In the genomic region with DNA sequence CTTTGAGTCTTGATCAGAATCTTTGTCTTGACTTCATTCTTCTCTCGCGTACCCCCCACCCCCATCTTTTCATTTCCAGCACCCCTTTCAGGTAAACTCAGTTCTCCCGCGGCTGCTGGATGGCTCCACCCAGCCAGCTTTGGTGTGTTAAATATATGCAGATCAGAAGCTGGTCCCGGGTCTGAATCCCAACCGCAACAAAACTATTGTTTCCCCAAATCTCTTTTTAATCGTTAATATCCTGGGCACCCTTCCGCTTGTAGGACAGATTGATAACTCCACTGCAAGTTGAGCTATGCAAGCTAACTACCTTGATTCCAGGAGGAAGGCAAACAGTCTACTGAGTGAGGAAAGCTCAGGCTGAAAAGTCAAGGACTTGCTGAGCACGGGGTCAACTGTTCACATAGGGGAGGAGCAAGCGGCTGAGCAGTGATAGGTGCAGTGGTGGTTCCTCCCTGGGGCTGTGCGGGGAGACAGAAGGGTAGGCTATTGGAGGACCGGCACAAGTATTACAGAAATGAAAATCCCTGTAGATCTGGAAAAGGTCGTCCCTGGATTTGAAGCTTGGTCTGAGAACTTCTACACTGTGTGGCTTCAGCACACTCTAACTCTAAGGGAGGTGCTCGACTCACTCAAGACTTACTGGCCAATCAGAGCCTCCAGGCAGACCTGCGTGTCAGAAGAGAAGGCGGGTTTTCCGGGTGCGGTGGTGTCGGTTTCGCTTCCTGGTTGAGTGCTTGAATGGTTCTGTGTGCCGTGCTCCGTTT, we compare ENCODE assay signal across 8 mouse cellular contexts. TPM values are rescaled to one million over a fixed set of nuclear protein-coding genes. Genes with fewer than 3 reads are reported as not detected.
DNase-seq lines count a peak whose midpoint lies in the region; ATAC-seq lines count a peak whose summit lies in the region.

A gene (plus strand): TSS at position 700 of the 767 bp plus-strand sequence.

- intact Hi-C loops in gastrocnemius, postnatal 14 days (cut with DNase I; ENCODE audit: low total_unique reads) = no loop called here
- intact Hi-C loops in left cerebral cortex, postnatal 10 days (cut with DNase I) = no loop called here

- DNase-seq in adrenal gland, adult (ENCODE audit: inconsistent age in 2 of 2, low spot score in 1 of 2) = peak; percentile 92 to 97
- DNase-seq in embryo, embryonic 10.5 days (ENCODE audit: low spot score) = peak; percentile 92
- DNase-seq in gastrocnemius, postnatal 14 days = peak; percentile 82
- peak; percentile 87 to 89 for DNase-seq in left cerebral cortex, postnatal 10 days (ENCODE audit: extremely low spot score in 1 of 2, low spot score in 2 of 2)
- DNase-seq in right cerebral cortex, postnatal 25 days = peak; percentile 85
- peak; percentile 78 to 85 for DNase-seq in urinary bladder, postnatal 4 days (ENCODE audit: low spot score in 2 of 2)

- ATAC-seq in inflammation-experienced regulatory T-cells, adult 6 months = peak; percentile 97
- ATAC-seq in megakaryocyte-erythroid progenitor cell, adult 5-6 weeks (replicated peaks; ENCODE audit: low FRiP score, low TSS enrichment, poor library complexity, severe bottlenecking) = peak; percentile 97

RNA-seq across cellular contexts. Expression of the gene that starts here (rescaled TPM):
- 1 to 10 TPM; 5.4 to 5.5 TPM for total RNA-seq in gastrocnemius, postnatal 14 days (2021)
- polyA plus RNA-seq in inflammation-experienced regulatory T-cells, adult 6 months (2017; shearing (Covaris generic)) = 10 to 100 TPM; 34.9 to 52.3 (median 50.1) TPM
- total RNA-seq in left cerebral cortex, postnatal 10 days (2021) = 10 to 100 TPM; 24.8 to 32.8 TPM
- total RNA-seq in megakaryocyte-erythroid progenitor cell, adult 5-6 weeks (2014; fragmentation: Nextera tagmentation) = 25.2 and 35.0 TPM in 2 replicates
- total RNA-seq in megakaryocyte-erythroid progenitor cell, adult 5-6 weeks (2017) = 79.4 and 105 TPM in 2 replicates

Comparison
In these comparisons a context has a peak if more than half of its experiments do, and no peak if none do; other contexts are left out.
1. Peak in every context shown above with its lines: DNase-seq and ATAC-seq.